9 mouse cellular contexts compared by ENCODE assay signal in the genomic region with DNA sequence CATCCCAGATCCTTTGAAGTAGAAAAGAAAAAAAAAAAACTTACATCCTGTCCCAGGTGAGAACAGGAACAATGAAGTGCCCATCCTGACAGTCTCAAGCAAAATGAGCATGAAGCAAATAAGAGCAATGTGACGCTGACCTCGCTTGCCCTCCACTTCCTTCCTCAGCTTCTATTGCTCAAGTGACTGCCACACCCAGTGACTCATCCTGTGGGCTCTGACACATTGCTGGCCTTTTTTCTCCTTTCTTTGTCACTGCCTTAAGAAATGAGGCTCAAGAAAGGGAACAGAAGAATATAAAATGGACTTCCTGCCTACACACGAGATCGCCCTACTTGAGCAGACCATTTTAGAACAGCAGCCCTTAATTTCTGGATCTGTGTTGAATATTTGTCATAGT. TPM values are rescaled to one million over a fixed set of nuclear protein-coding genes. Genes with fewer than 3 reads are reported as not detected.
DNase-seq lines count a peak whose midpoint lies in the region; ATAC-seq and TF ChIP-seq lines count a peak whose summit lies in the region.
"Had no signal": no experiment of that assay in that cellular context is flagged by ENCODE, and none has a peak within 500 bp of the region (broad histone marks: within the 10 kb centered on the region; RNA-seq: fewer than 3 reads in every experiment).

No protein-coding gene starts in this region.

- no peak overlapping the region for H3K9ac ChIP-seq in heart, adult 2 months (ENCODE audit: low read depth, low read length)
- no peak overlapping the region for H3K9ac ChIP-seq in heart, embryonic 11.5 days (ENCODE audit: low read depth, low read length)
- H3K9ac ChIP-seq in intestine, embryonic 15.5 days, result no peak overlapping the region
- no peak overlapping the region for H3K9ac ChIP-seq in forebrain, embryonic 12.5 days
- H3K9ac ChIP-seq: heart, embryonic 15.5 days had no signal

- no peaks in the 10 kb centered on the region for H3K9me3 ChIP-seq in heart, embryonic 11.5 days (replicated peaks; ENCODE audit: control insufficient read depth, low read length)
- H3K9me3 ChIP-seq in intestine, embryonic 15.5 days, result no peaks in the 10 kb centered on the region
- no peaks in the 10 kb centered on the region for H3K9me3 ChIP-seq in forebrain, embryonic 12.5 days
- H3K9me3 ChIP-seq: heart, embryonic 15.5 days had no signal

- DNase-seq in heart, adult 2 months, result peak; percentile 59 to 82
- DNase-seq in naive thymus-derived CD4-positive, alpha-beta T cell, adult 2 months (ENCODE audit: low read depth), result peak; percentile 44
- no peak for DNase-seq in thymus, postnatal 10 days (ENCODE audit: low spot score in 2 of 2)
- no peak for DNase-seq in cerebellum, adult 2 months

- intact Hi-C loops in heart, adult 2 months (cut with DNase I), result no loop called here

- H3K27ac ChIP-seq in heart, adult 2 months, result peak overlapping the region; percentile 40
- no peak overlapping the region for H3K27ac ChIP-seq in heart, embryonic 11.5 days (ENCODE audit: low read depth, low read length)
- H3K27ac ChIP-seq in bone marrow, adult 2 months (ENCODE audit: control insufficient read depth, insufficient read depth, low read depth, low read length, poor library complexity), result peak overlapping the region; percentile 66; the same call in 1 of the 2 replicates
- no peak overlapping the region for H3K27ac ChIP-seq in intestine, embryonic 15.5 days
- no peak overlapping the region for H3K27ac ChIP-seq in forebrain, embryonic 12.5 days
- H3K27ac ChIP-seq in cerebellum, adult 2 months (ENCODE audit: insufficient read depth, low read length), result no peak overlapping the region
- H3K27ac ChIP-seq: heart, embryonic 15.5 days had no signal

- TF ChIP-seq EP300 in heart, adult 2 months (IDR thresholded peaks at IDR 0.05; ENCODE audit: insufficient read depth, low read depth, low read length), result peak; percentile 87

- TF ChIP-seq POLR2A in heart, adult 2 months (IDR thresholded peaks at IDR 0.05; ENCODE audit: insufficient read depth, low read depth, low read length), result no peak
- TF ChIP-seq POLR2A in bone marrow, adult 2 months (IDR thresholded peaks at IDR 0.05; ENCODE audit: borderline replicate concordance, control insufficient read depth, low read depth, low read length), result no peak
- TF ChIP-seq POLR2A in cerebellum, adult 2 months (IDR thresholded peaks at IDR 0.05; ENCODE audit: borderline replicate concordance, insufficient read depth, low read length), result no peak

- no peak overlapping the region for H3K4me2 ChIP-seq in heart, embryonic 11.5 days
- no peak overlapping the region for H3K4me2 ChIP-seq in intestine, embryonic 15.5 days (replicated peaks)
- no peak overlapping the region for H3K4me2 ChIP-seq in forebrain, embryonic 12.5 days
- H3K4me2 ChIP-seq: heart, embryonic 15.5 days had no signal

- no peak for TF ChIP-seq CTCF in heart, adult 2 months (IDR thresholded peaks at IDR 0.05)
- TF ChIP-seq CTCF in bone marrow, adult 2 months (IDR thresholded peaks at IDR 0.05; ENCODE audit: control insufficient read depth, insufficient read depth, low read length), result no peak
- no peak for TF ChIP-seq CTCF in cerebellum, adult 2 months (IDR thresholded peaks at IDR 0.05; ENCODE audit: borderline replicate concordance, insufficient read depth, low read depth, low read length)

- H3K4me1 ChIP-seq in heart, adult 2 months (ENCODE audit: control insufficient read depth, insufficient read depth, low read length), result peaks cover 5% of the 10 kb centered on the region
- H3K4me1 ChIP-seq in heart, embryonic 11.5 days (ENCODE audit: control insufficient read depth, insufficient read depth, low read length), result 0 out of 2 replicates have a peak, but pooled peaks cover 9% of the 10 kb centered on the region
- no peaks in the 10 kb centered on the region; the same call in 1 of the 2 replicates for H3K4me1 ChIP-seq in bone marrow, adult 2 months (ENCODE audit: control insufficient read depth, insufficient read depth, low read length)
- no peaks in the 10 kb centered on the region for H3K4me1 ChIP-seq in intestine, embryonic 15.5 days (replicated peaks)
- H3K4me1 ChIP-seq in forebrain, embryonic 12.5 days, result no peaks in the 10 kb centered on the region
- H3K4me1 ChIP-seq in cerebellum, adult 2 months (ENCODE audit: control insufficient read depth, insufficient read depth, low read length), result no peaks in the 10 kb centered on the region

- 47% methylated on average over 4 of the region's 4 CpGs for WGBS in heart, adult 2 months
- WGBS in heart, embryonic 11.5 days (ENCODE audit: insufficient replicate concordance), result 75% methylated on average over 4 of the region's 4 CpGs
- WGBS in bone marrow, adult 2 months, result 11% methylated on average over 4 of the region's 4 CpGs
- WGBS in intestine, embryonic 15.5 days, result 67% methylated on average over 4 of the region's 4 CpGs
- 87% methylated on average over 4 of the region's 4 CpGs for WGBS in forebrain, embryonic 12.5 days
- WGBS in cerebellum, adult 2 months, result 92% methylated on average over 4 of the region's 4 CpGs

- H3K79me2 ChIP-seq in heart, adult 2 months (replicated peaks; ENCODE audit: control insufficient read depth, insufficient read depth, low read length), result no peaks in the 10 kb centered on the region

- H3K4me3 ChIP-seq in heart, adult 2 months, result no peak overlapping the region
- H3K4me3 ChIP-seq in heart, embryonic 11.5 days (ENCODE audit: low read depth, low read length), result no peak overlapping the region
- no peak overlapping the region for H3K4me3 ChIP-seq in bone marrow, adult 2 months (replicated peaks; ENCODE audit: control insufficient read depth, low read depth, low read length)
- H3K4me3 ChIP-seq in intestine, embryonic 15.5 days (replicated peaks), result no peak overlapping the region
- no peak overlapping the region for H3K4me3 ChIP-seq in forebrain, embryonic 12.5 days (replicated peaks)
- H3K4me3 ChIP-seq in cerebellum, adult 2 months (replicated peaks; ENCODE audit: insufficient read depth, low read depth, low read length), result no peak overlapping the region
- H3K4me3 ChIP-seq: heart, embryonic 15.5 days had no signal

- no peaks in the 10 kb centered on the region for H3K36me3 ChIP-seq in heart, adult 2 months (ENCODE audit: control insufficient read depth, insufficient read depth, low read length)
- no peaks in the 10 kb centered on the region for H3K36me3 ChIP-seq in heart, embryonic 11.5 days (ENCODE audit: control insufficient read depth, insufficient read depth, low read length)
- H3K36me3 ChIP-seq in intestine, embryonic 15.5 days, result no peaks in the 10 kb centered on the region
- no peaks in the 10 kb centered on the region for H3K36me3 ChIP-seq in forebrain, embryonic 12.5 days (replicated peaks)
- H3K36me3 ChIP-seq: heart, embryonic 15.5 days had no signal

- H3K27me3 ChIP-seq in heart, adult 2 months (ENCODE audit: control insufficient read depth, insufficient read depth, low read length), result no peaks in the 10 kb centered on the region
- H3K27me3 ChIP-seq in heart, embryonic 11.5 days (ENCODE audit: control insufficient read depth, insufficient read depth, low read length), result no peaks in the 10 kb centered on the region
- no peaks in the 10 kb centered on the region for H3K27me3 ChIP-seq in intestine, embryonic 15.5 days (replicated peaks)
- no peaks in the 10 kb centered on the region for H3K27me3 ChIP-seq in forebrain, embryonic 12.5 days
- no peaks in the 10 kb centered on the region for H3K27me3 ChIP-seq in cerebellum, adult 2 months (ENCODE audit: control insufficient read depth, insufficient read depth, low read length)
- H3K27me3 ChIP-seq: heart, embryonic 15.5 days had no signal

- no peak for ATAC-seq in heart, embryonic 11.5 days (replicated peaks; ENCODE audit: insufficient number of reproducible peaks, low FRiP score, low TSS enrichment)
- ATAC-seq in intestine, embryonic 15.5 days, result peak; percentile 85
- no peak for ATAC-seq in forebrain, embryonic 12.5 days (ENCODE audit: low FRiP score)

RNA-seq across cellular contexts. Expression of a gene that starts 42.9 kb away (rescaled TPM):
- 1 to 10 TPM; 8.9 to 9.4 TPM for total RNA-seq in heart, adult 2 months (2021)
- 9.1 and 9.5 TPM in 2 replicates for polyA plus RNA-seq in heart, adult 2 months (2012; rRNA removed)
- polyA plus RNA-seq in heart, embryonic 11.5 days (2014; fragmentation: Nextera tagmentation; extraction: Ambion mirVana), result 4.5 and 5.0 TPM in 2 replicates
- polyA plus RNA-seq in bone marrow, adult 2 months (2011; ENCODE audit: insufficient read depth, insufficient read length, low replicate concordance, missing spikeins), result 5.0 and 12.4 TPM in 2 replicates
- 21.3 and 22.0 TPM in 2 replicates for polyA plus RNA-seq in intestine, embryonic 15.5 days (2015; fragmentation: Nextera tagmentation; extraction: Ambion mirVana)
- 49.9 and 52.1 TPM in 2 replicates for polyA plus RNA-seq in forebrain, embryonic 12.5 days (2016; fragmentation: Nextera tagmentation; extraction: Ambion mirVana)
- 22.0 and 26.1 TPM in 2 replicates for polyA plus RNA-seq in cerebellum, adult 2 months (2012; rRNA removed)

Comparison
In these comparisons a context has a peak if more than half of its experiments do, and no peak if none do; other contexts are left out.
1. H3K27ac ChIP-seq: peak in heart, adult 2 months (single experiment) and bone marrow, adult 2 months (single experiment); none in heart, embryonic 11.5 days (single experiment), intestine, embryonic 15.5 days (single experiment), forebrain, embryonic 12.5 days (single experiment) and cerebellum, adult 2 months (single experiment).
2. DNase-seq: peak in heart, adult 2 months (2 of 2) and naive thymus-derived CD4-positive, alpha-beta T cell, adult 2 months (single experiment); none in thymus, postnatal 10 days (0 of 2) and cerebellum, adult 2 months (0 of 2).